Mouse (Mus musculus) CD4-positive, CD25-positive, alpha-beta regulatory T cell, adult 2 months (primary cell): ENCODE measurements at regions not wholly inside any gene's neighbourhood (a gene's known extent, or its start where the extent isn't known, plus 50 kb on each side); places are given as distances from the start of the nearest gene placed in this dataset.
"Not testable (repeated sequence)": the region's sequence is repeated elsewhere in the genome, so short reads cannot be mapped to it uniquely, and the experiment has no call there.

Experiments used
- DNase-seq: peaks from one replicate; pipeline ENCODE4 v3.0.0-alpha.2; 2012; ENCODE audit warnings: low read depth, low spot score

DNA sequence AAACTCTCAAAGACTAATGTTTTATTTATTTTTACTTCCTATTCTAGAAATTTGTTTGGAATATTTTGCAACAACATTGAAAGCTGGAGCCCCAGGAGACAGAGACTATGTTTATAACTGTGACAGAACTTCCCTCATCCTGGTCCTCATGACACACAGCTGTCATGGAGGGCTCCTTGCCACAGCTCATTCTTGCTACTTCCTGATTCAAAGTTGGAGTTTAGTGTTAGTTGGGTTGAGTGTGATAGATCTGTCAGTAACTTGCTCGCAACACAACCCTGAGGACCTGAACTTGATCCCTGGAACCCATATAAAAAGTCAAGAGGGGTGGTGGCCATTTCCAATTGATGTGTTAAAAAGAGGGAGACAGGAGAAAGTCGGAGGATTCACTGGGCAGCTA is 328.3 kb upstream of the Nox3 start:
- no peak for DNase-seq

DNA sequence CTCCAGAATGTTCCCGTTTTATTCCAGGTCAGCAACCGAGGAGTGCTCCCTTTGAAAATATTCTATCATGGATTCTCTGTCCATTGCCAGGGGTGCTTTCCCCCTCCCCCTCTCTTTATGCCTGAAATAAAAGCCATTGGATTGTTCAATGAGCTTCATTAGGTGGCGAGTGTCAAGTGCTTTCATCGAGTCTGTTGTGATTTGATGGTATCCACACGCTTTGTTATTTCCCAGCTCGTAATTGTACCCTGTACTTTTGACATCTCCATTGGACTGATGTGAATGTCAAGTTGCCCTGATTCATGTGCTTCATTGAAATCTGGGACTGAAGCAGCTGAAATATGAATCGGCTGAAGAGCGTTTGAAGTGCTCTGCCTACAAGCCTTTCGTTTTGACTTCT is 333.1 kb upstream of the Nox3 start:
- DNase-seq: no peak

DNA sequence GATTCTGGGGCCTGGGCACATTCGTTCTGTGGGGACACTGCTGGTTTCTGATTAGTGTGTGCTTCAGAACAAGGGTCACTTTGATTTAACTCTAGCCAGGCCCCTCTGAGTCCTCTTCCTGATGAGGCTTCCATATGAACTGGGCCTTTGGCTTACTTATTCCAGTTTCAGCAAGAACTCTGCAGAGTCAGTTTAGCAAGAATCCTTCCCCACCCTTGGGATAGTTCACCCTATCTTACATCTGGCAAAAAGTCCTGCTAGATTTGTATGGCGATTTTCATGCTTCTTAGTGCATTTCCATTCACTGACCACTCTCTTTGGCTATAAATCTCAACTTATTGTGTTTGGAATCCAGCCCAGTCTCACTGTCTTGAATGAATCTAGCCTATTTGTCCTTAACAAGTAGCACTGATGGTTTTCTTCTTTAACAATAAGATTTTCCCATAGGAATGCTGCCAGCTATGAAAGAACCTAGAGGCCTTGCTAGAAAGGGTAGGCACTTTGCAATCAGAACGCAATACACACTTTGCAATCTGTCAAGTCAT is 338.8 kb upstream of the Nox3 start:
- no peak for DNase-seq

DNA sequence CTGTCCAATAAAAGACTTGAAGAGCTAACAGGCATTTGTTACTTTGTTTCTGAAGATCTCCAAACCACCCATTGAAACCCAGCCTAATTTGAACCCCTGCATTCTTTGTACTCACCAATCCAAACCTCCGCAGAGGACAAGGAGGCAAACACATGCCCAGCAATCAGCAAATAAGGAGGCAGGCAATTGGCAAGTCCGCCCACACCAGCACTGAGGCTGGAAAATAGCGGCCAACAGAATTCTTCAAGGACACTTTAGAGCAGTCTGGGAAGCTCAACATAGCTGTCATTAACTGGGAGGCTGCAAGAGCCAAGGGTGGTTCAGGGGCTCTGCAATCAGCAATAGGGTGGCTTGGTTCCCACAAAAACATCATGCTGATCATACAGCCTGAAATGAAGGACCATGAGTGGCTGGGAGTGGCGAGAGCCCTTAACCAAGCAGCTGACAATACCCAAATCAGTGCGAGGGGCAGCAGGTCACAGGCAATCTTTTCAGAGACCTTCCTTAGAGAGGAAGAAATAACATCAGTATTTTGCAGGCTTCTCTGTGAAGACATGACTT is 344.1 kb upstream of the Nox3 start:
- no peak for DNase-seq

DNA sequence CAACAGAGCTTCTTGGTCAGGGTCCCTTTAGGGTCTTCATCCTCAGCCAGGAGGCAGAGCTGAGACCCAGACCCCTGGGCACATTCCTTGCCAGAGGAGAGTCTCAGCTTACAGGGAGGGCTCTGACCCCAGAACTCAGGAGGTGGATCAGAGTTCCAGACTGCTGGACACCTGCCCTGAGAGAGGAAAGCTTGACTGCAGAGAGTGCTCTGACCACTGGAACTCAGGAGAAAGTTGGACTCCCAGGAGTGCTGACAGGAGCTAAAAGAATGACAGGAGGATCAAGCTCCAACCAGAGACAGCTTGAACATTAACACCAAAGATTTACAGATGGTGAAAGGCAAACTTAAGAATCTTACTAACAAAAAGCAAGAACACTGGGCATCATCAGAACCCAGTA is 364.1 kb upstream of the Nox3 start:
- DNase-seq: not testable (repeated sequence)

DNA sequence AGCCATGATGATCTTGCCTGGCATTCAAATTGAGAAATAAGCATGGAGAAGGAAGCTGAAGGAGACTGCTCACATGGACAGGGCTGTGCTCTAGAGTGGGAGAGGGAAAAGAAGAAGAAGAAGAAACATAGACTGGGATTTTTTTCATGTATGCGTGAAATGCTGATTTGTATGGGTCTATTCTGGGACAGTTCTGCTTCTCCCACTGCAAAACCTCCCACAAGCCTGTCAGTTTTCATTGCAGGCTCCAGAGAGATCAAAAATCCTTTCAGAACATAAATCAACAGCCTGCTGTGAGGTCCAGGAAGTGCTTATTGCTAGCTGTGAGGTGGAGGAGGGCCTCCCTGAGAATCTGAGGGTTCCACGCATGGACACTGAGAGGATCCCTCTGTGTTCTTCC is 377.3 kb upstream of the Nox3 start:
- DNase-seq: no peak

DNA sequence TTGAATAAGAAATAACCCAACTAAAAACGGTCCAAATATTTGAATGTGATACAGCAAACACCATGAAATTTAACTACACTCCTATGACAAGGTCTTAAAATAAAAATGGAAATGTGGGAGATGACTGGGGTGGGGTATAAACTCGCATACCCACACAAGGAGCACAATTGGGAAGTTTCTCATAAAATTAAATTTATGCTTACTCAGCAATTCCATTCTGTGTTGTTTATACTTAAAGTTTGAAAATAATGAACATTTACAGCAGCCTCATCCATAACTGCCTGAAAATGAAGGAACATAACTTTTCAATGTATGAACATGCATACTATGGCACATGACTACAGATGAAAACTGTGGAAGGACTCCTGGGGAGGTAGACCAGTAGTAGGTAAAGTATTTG is 384.5 kb upstream of the Nox3 start:
- DNase-seq: no peak

DNA sequence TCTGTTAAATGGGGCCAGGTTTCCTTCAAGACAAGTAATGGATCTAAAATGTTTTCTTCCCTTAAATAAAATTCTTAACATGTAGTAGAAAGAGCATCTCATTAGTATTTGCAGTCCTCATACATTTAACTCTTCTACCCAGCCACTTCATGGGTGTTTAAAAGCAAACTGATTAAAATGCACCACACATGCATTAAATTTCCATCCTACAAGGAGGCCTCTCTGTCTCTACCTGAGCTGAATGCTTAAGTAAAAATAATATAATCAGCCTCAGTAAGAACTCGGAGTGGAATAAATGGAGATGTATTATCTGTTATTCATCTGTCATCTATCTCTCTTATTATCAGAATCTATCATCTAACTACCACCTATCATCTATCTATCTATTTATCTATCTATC is 398.6 kb upstream of the Nox3 start:
- DNase-seq: no peak

DNA sequence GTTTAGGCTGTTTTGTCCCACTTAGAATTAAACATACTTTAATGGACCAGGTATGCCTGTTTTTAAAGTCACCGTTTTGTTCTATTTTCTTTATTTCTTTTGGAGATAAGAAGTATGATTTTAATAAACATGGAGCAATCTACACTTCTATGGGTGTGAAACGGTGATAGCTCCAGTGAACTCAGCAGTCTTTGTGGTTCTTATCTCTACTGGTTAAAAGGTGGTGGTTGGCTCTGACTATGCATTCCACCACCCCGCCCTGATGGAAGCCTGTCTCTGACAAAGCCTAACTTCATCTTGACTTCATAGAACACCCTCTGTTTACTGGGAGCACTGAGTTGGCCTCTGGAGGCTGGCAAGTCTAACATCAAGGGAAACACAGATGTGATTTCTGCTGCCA is 407.3 kb upstream of the Nox3 start:
- no peak for DNase-seq

DNA sequence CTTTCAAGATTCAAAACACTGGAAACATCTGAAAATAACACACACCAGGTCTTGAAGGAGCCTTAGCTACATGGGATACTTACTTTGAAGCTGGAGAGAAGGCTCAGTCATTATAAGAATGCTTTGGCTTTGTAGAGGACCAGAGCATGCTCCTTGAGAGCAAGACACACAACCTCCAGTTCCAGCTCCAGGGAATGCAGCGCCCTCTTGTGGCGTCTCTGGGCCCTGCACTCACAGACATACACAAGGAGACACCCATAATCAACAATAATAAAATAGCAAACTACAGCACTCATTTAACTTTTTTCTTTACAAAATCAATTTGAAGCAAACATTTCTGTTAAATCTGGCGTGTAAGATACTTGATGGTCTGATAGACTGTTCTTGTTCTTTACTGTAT is 413.2 kb upstream of the Nox3 start:
- DNase-seq: peak; percentile 2

DNA sequence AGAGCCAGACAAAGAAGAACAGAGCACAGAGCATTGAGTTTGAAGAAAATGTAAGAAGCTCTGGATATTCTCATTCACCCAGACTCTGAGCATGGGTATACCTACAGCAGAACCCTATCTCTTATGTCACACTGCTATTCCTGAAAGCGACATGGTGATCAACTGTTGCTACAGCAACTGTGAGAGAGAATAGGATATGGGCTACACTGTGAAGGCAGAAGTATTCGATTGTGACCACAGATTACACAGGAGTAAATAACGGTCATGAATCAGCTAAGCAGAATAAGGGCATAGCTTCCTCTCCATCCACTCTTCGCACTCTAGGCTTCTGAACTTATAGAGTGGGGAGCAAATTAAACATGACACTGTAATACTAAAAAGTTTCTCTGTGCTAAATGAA is 417.0 kb upstream of the Nox3 start:
- DNase-seq: no peak

DNA sequence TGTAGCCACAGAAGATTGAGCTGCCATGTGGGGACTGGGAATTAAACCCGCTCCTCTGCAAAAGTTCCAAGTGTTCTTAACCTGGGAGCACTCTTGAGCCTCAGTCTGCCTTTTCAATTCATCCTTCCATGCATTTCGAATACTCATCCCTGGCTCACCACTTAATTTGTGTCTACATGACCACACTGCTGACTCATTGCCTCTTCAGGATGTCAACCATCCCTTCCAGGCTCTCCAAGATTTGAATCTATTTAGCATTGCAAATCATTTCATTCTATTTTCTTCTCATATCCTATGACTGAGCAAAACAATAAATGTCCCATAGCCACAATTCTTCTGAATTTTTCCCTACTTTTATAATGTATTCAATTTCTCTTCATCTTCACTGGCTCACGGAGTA is 420.4 kb upstream of the Nox3 start:
- no peak for DNase-seq

DNA sequence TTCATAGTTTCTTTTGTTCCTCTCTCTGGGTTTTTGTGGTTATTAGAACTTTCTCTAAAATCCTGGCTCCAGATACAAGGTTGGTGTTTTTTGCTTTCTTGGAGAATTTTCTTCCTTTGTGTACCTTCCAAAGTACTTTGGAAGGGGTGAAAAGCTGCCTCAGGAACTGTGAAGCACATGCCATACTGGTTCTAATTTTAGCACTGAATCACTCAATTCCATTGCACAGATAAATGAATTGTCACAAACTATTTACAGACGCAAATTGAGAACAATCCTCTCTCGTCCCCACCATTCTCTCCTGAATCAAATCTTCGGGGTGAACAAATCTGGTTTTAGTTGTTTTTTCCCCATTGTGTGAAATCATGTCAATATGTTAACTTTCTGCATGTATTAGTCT is 437.6 kb upstream of the Nox3 start:
- DNase-seq: no peak

DNA sequence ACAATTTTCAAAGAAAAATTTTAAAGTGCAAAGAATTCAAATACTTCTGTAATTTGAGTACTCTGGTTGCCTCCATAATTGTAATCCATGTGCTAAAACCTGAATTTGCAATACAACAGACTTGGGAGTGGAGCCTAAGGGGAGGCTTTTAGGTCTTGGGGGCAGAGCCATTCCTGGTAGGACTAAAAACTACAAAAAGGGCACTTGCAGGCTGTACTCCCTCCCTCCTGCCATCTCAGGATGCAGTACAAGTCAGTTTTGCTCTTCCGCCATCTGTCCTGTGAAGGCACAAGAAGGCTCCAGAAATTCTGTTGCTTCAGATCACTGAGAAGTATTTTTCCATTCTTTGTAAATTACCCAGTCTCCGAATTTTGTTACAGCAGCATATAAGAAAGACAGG is 467.4 kb upstream of the Nox3 start:
- DNase-seq: no peak

DNA sequence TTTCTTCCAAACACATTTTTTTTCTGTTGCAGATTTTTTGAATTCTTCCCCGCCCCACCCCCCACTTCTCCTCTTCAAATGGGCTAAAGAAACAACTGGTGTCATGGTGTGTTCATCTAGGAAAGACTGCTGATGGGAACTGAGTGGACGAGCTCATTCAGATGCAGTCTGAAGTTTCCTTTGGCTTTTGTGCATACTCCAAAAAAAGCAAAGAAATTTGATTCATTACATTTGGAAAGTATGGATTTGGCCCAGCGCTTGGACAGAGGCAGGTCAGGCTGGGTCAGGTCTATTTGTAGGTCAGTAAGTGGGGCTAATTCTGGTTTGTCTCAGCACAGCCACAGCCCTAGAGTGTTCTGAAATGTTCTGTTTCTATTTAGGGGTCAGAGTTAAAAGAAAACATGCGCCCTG is 477.9 kb upstream of the Nox3 start:
- DNase-seq: no peak

DNA sequence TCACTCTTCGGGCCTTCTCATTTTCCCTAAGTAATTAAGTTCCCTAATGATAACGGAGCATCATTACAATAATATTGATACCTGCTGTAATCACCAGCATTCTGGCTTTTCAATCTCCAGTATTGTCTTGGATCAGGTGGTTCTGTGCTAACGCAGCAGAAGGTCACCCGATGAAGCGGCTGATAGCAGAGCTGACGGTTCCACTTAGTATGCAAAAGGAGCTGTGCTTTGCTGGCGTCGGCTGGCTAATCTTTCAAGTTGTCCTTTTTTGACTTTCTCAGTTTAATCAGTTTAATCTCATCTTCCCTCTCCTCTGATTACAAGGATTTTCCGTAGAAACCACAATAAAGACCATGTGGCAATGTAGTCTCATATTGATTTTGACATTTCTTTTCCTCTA is 478.9 kb upstream of the Nox3 start:
- no peak for DNase-seq

DNA sequence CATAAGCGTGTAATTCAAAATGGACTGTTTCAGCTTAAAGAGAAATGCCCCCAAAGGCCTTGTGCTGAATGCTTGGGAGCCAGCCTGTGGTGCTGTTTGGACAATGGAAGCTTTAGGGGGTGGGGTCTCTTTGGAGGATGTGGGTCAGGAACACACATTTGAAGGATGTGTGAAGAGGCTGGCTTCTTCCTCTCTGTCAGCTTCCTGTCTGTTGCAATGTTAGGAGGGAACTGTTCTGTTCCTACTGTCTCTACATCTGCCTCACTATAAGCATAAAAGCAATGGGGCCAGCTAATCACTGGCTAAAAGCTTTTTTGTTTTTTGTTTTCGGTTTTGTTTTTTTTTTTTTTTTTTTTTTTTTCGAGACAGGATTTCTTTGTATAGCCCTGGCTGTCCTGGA is 480.5 kb upstream of the Nox3 start:
- DNase-seq: no peak

DNA sequence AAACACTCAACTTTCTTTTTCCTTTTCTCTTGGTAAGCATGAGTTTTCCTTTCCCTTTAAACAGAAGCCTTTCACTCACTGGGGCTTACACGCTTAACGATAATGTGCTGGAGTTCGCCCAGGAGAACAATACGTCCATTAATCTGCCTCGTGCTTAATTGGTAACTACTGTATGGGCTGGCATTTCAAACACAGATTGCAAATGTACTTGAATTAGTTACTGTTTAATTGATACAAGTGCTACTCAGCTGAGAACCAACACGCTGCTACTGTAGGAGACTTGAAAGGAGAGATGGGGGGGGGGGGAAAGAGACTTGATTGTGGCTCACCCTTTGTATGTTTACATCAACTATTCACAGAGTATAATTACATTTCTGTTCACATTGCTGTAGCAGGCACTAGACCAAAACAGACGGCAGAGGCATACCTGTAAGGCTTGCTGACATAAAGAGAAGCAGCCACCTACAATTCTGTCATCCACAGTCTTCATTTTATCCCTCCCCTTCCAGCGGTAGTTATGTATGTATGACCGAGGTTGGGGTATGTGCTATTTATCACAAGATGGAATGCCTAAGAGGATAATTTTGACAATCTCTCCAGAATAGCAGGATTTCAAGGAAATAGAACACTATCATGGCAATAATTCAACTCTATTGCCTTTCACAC is 481.6 kb upstream of the Nox3 start:
- DNase-seq: no peak

DNA sequence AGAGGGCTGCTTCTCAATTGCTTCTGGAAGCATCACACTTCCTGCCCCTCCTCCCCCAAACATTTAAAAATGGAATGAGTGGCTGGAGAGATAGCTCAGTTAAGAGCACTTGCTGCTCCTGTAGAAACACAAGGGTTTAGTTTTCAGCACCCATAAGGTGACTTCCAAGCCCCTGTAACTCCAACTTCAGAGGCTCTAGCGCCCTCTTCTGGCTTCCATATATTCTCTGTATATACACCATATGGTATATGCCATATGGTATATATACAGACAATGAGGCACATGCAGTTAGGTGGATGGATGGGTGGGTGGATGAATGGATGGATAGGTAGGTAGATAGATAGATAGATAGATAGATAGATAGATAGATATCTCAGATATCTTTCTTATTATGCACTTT is 483.2 kb upstream of the Nox3 start:
- DNase-seq: no peak

DNA sequence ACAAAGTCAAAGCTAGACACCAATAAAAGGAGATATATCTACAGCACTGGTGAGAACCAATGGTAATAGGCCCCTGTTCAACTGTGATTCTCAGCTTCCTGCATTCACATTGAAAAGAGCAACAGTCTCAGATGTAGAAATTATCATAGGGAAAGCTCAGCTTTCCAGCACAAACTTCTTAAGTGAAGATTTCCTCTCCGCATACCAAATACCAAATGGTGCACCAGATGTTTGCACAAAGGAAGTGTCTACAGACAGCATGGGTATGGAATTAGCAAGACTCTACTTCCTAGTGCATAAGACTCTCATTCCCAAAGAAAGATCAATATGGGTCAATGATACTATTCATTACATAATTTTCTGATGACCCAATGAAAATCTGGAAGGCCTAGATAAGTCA is 486.0 kb upstream of the Nox3 start:
- DNase-seq: no peak

DNA sequence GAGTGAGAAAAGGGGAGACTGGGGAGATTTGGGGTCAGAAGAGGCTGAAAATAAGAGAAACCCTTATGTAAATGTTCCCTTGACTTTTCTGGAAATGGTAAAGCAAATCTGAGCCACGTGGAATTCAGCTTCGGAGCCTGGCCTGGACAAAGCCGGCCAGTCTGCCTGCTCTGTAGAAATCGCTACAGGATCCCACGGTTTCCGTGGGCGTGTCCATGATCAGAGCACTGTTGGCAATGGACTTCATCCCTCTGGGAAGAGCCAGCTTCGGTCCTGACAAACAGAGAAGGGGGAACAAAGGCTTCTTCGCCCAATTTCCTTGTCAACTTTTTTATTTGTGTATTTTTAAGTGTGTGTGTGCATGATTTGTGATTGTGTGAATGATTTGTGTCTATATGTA is 490.7 kb upstream of the Nox3 start:
- DNase-seq: no peak

DNA sequence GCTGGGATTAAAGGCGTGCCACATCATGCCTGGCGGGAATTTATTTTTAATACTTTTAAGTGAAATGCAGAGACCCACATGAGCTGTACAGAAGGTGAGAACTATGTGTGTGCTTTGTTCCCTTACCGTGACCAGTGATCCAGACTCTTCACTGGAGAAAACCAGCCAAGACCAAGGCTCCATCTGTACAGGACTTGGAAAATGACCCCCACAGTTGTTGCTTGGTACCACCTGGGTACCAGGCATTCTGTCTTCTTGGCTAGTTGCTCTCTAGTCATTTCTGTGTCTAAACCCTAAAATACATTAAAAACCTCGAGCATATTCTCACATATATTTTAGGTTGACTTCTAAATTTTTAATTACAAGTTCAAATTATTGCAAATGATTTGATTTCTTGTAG is 491.5 kb upstream of the Nox3 start:
- DNase-seq: no peak

DNA sequence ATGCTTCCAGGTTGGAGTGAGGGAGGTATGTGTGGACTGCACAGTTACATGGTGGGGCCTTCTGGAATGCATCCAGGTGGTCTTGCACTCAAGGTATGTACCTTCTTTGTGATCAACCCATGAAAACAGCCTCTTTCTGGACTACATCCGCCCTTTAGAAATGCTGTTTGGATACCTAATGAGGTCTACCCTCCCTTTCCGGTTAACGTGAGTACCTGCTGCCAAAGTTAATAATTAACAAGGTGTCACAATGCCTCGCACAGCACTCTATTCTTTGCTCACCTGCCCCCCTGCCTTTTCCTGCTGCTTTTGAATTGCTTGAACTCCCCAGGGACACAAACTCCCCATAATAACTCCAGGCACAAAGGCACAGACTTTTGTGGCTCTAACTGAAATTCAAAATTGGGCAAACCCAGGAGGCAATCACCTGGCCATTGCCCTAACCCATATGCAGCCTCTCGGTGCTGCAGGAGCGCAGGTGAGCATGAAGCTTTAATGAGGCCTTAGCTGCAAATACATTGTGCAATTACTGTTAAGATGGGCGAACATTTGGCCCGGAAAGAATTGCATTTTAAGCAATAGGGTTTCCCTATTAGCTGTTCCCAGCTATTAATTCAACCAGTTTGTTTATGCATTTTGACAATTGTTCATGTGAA is 500.9 kb upstream of the Nox3 start:
- DNase-seq: no peak
